Mouse (Mus musculus) embryonic facial prominence, embryonic 10.5 days (tissue): Measurements from ENCODE around the gene Cept1. TPM values are rescaled to one million over a fixed set of nuclear protein-coding genes. Genes with fewer than 3 reads are reported as not detected.

Source experiments
- DNase-seq: peaks from one replicate; pipeline ENCODE4 v3.0.0-alpha.2; 2017; ENCODE audit warnings: low spot score
- H3K27ac ChIP-seq: fragments of 300-500 bp; sonication (generic); replicated peaks from 2 replicates; pipeline ENCODE4 v1.5.1; 2016; ENCODE audit warnings: mild to moderate bottlenecking
- H3K27me3 ChIP-seq: fragments of 300-500 bp; sonication (generic); replicated peaks from 2 replicates; pipeline ENCODE4 v1.6.1; 2016; ENCODE audit warnings: low read depth, mild to moderate bottlenecking; ENCODE audit not compliant: poor library complexity, severe bottlenecking
- H3K36me3 ChIP-seq: fragments of 300-500 bp; sonication (generic); replicated peaks from 2 replicates; pipeline ENCODE4 v1.6.1; 2016; ENCODE audit warnings: mild to moderate bottlenecking, moderate library complexity
- H3K4me1 ChIP-seq: fragments of 300-500 bp; sonication (generic); 2 replicates; pipeline ENCODE4 v1.6.1; 2016
- H3K4me3 ChIP-seq: fragments of 300-500 bp; sonication (generic); 2 replicates; pipeline ENCODE4 v1.5.1; 2016; ENCODE audit warnings: mild to moderate bottlenecking, moderate library complexity
- H3K9me3 ChIP-seq: fragments of 300-500 bp; sonication (generic); 2 replicates; pipeline ENCODE4 v1.6.1; 2016; ENCODE audit warnings: mild to moderate bottlenecking
- WGBS: fragments of 180-500 bp; shearing (Covaris S2); methylation state at CpG from one replicate; pipeline ENCODE4 v1.1.7; 2016; 5-methylcytosine and 5-hydroxymethylcytosine counted together
- polyA plus RNA-seq: library from polyadenylated mRNA; unstranded; fragments of >200 nt; fragmentation: Nextera tagmentation; extraction: Ambion mirVana; gene quantifications from 2 replicates; pipeline ENCODE4 v1.2.1, GENCODE M21; 2016

The Cept1 gene
- polyA plus RNA-seq, 1 experiment from 2014 or later: 39.5 TPM

DNA sequence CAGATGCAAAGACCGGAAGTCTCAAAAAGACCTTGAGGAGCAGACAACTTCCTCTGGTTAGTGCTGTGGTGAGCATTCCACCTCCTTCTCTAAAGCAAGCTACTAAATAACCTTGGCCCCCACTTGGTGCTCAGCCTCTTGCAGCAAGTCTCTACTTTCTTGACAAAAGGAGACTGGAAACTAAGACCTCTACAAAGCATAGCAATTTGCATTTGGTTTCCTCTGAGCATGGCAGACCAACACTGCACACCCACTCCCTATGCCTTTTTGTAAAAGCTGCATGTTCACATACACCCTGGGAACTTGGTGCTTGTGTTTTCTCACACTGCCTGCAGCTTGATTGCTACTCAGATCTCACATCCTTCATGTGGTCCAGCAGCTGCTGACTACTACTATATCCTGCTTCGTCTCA lies 85.5 kb downstream of the Cept1 start:
- no peak for DNase-seq
- Histone ChIP-seq H3K4me1 (no peaks in the 10 kb centered on the region), H3K9me3 (no peaks in the 10 kb centered on the region), H3K27me3 (no peaks in the 10 kb centered on the region), H3K27ac (no peak overlapping the region), H3K4me3 (no peak overlapping the region), H3K36me3 (no peaks in the 10 kb centered on the region)
- 91% methylated on average over 2 of the region's 2 CpGs for WGBS

DNA sequence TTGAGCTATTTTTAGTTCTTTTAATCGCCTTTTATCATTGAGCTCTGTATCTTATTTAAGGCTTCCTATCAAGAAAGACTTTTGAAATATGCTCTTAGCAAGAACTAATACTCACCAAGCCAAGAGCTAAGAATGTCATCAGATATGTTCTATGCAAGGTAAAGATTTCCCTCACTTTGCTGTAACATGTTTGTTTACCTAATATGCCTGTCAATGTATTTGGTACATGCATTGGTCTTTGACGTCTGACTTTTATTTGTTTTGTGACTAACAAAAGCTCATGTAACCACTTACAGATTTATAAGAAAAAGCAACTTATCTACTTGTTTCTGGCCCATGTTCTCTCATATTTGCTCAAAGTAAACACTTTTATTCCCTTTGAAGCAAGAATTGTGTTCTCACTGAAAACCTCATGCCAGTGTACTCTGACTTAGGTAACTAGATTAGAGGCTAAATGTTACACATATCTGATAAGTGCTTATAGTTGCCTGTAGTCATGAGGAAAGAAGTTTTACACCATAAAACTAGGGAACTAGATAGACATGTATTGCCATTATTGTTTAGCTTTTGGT lies 90.2 kb downstream of the Cept1 start:
- 85% methylated on average over 2 of the region's 2 CpGs for WGBS
- no peak for DNase-seq
- no peak overlapping the region for H3K27ac ChIP-seq
- H3K4me3 ChIP-seq: no peak overlapping the region
- no peaks in the 10 kb centered on the region for H3K36me3 ChIP-seq
- H3K4me1 ChIP-seq: no peaks in the 10 kb centered on the region
- H3K9me3 ChIP-seq: no peaks in the 10 kb centered on the region
- no peaks in the 10 kb centered on the region for H3K27me3 ChIP-seq

GRCm38 (mm10) chr3:106452616-106453015 lies 95.0 kb downstream of the Cept1 start:
- Histone ChIP-seq H3K4me1 (no peaks in the 10 kb centered on the region), H3K27me3 (no peaks in the 10 kb centered on the region), H3K36me3 (no peaks in the 10 kb centered on the region), H3K27ac (no peak overlapping the region), H3K9me3 (no peaks in the 10 kb centered on the region), H3K4me3 (no peak overlapping the region)
- no peak for DNase-seq
- WGBS: 79% methylated on average over 4 of the region's 4 CpGs

Other genes starting within 250 kb of the Cept1 start
- gene Chil6, start 141.6 kb downstream of the Cept1 start, polyA plus RNA-seq: not detected in 2 replicates
- 1.1 and 1.3 TPM in 2 replicates for gene Dennd2d, start 65.4 kb downstream of the Cept1 start, polyA plus RNA-seq
- gene Dram2, start within 50 bp of the Cept1 start, polyA plus RNA-seq: 32.8 and 35.3 TPM in 2 replicates
- gene Lrif1, start 137.2 kb upstream of the Cept1 start, polyA plus RNA-seq: 13.9 and 14.5 TPM in 2 replicates
- gene Cd53, start 242.3 kb upstream of the Cept1 start, polyA plus RNA-seq: 2.2 and 3.1 TPM in 2 replicates